Mouse (Mus musculus): Measurements from ENCODE around the gene Sox18.

Sox18 gene

GRCm38 (mm10) chr2:181680716-181681117, 9.3 kb upstream of the Sox18 start:
- no peak for DNase-seq (ENCODE audit: low read depth, low spot score)

- no peak for DNase-seq (ENCODE audit: low read depth, low spot score)
Observed at GRCm38 (mm10) chr2:181679951-181680715, 8.7 kb upstream of the Sox18 start, which contains the start of gene Tcea2. Gene Tcea2, plus strand, starts transcription at chr2:181680310.

DNA sequence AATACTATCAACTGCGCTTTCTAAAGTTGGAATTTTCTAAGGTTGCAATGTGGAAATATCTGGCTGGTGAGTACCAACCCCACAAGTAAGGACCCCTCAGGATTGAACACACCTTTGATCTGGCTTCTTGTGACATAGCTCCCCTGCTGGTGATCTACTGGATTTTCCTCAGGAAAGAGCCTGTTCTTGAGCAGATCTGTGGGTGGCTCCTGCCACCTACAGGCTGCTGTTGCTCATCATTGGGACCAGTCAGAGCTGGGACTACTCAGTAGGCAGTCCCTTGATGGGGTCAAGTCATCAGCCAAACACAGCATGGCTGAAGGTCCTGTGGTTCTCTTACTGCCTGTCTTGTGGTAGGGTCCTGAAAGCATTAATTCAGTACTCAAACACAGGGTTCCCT, 7.3 kb upstream of the Sox18 start:
- DNase-seq (ENCODE audit: low read depth, low spot score) = peak; percentile 50

GRCm38 (mm10) chr2:181677755-181678098, 6.3 kb upstream of the Sox18 start:
- DNase-seq (ENCODE audit: low read depth, low spot score) = no peak

DNA sequence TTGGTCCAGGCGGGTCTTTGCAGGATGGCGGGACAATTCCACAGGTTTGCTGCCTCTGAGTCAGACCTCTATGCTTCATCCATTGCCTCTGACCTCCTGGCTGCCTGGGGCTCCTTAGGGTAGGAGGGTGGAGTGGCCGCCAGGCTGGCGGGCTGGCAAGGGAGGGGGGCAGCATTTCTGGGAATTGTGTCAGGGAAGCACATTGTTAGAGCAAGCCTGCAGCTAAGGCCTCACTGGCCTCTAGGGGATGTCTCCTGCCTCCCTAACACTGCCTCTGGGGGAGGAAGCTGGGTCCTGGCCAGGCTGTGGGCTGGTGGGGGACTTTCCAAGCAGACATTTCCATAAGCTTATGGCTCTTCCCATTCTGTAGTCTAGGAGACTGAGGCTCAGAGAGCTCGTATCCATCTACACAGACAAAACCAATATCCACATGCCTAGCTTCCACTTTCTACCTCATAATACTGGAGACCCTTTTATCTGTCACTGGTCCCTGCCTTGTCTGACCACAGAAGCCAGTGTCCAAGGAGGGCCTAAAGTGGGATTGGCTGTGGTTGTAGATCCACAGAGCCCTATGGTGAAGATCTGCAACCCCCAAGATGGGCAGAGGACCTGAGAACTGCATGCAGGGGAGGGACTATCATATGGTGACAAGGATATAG, 5.8 kb upstream of the Sox18 start:
- no peak for DNase-seq (ENCODE audit: low read depth, low spot score)

- DNase-seq (ENCODE audit: low read depth, low spot score) = no peak
Observed at GRCm38 (mm10) chr2:181676424-181676823, 5.0 kb upstream of the Sox18 start.

DNA sequence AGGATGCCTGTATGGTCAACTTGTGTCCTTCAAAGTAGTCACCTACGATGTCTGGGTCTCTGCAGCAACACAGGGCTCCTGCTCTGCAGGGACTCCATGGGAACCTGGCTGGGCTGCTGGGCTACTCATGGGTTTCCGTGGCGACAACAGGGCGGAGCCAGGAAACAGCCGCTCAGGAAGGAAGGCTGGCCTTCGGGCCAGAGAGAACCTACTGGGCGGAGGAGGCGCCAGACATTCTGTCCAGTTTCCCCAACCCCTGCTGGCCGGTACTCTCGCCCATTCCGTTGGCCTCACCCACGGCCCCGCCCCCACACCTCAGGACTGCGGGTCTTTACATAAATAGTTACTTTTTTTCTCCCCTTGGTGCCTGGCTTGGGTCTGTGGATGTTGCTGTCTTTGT, 4.0 kb upstream of the Sox18 start:
- DNase-seq (ENCODE audit: low read depth, low spot score) = no peak

GRCm38 (mm10) chr2:181674934-181675333, 3.5 kb upstream of the Sox18 start:
- no peak for DNase-seq (ENCODE audit: low read depth, low spot score)

GRCm38 (mm10) chr2:181673501-181673900, 2.1 kb upstream of the Sox18 start:
- DNase-seq (ENCODE audit: low read depth, low spot score) = no peak

DNA sequence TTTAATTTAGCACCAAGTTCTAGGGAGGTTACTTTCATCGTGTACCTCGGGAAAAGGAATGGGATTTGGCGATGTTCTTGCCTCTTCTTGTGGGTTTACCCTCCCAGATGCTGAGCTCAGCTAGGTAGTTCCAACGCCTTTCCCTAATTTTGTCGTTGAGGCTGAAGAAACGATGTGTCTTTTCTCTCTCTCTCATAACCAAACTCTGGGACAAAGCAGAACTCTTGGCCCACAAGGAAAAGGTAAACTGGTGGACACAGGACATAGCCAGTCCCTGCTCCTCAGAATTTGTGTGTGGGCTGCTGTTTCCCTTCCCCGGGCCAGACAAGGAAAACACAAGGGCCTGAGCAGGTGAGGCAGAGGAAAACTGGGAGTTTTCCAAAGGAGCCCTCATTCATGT, 544 bp upstream of the Sox18 start:
- no peak for DNase-seq (ENCODE audit: low read depth, low spot score)

- no peak for DNase-seq (ENCODE audit: low read depth, low spot score)
Observed at GRCm38 (mm10) chr2:181670913-181671311, 528 bp downstream of the Sox18 start.

DNA sequence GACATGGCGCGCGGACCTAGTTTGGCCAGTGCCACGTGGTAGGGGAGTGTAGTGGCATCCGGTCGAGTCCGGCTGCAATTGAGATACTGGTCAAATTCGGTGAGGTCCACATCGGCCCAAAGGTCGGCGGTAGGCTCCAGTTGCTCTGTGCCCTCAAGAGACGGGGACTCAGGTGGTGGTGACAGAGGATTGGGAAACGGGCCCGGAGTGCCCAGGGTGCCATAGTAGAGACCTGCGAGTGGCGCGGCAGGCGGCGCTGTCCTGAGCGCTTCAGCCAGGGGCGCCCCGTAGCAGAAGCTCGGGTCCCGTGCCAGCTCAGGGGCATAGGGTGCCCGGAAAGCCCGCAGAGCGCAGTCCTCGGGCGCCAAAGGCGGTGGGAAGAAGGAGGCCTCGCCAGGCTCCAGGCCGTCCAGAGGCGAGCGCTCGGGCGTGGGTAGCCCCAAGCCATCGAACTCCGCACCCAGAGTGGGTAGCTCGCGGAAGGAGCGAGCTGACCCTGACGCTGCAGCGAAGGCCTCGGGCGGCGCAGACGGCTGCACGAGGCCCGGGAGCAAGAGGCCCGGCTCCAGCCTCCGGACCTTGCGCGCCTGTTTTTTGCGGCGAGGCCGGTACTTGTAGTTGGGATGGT, 1.0 kb downstream of the Sox18 start:
- no peak for DNase-seq (ENCODE audit: low read depth, low spot score)

DNA sequence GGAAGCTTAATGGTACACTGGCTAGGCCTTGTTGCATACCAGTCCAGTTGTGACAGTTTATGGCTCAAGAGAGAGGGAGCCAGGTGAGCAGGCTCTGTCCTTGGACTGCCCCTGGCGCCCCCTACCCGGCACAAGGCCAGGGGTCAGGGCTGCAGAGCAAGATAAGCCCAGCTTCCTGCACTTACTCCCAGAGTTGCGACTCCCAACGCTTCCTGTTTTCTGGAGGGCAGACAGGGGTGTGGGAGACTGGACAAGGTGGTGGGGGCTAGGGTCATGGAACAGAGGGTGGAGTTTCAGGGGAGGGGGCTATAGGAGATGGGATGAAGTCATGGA, 8.2 kb downstream of the Sox18 start:
- DNase-seq (ENCODE audit: low read depth, low spot score) = no peak

DNA sequence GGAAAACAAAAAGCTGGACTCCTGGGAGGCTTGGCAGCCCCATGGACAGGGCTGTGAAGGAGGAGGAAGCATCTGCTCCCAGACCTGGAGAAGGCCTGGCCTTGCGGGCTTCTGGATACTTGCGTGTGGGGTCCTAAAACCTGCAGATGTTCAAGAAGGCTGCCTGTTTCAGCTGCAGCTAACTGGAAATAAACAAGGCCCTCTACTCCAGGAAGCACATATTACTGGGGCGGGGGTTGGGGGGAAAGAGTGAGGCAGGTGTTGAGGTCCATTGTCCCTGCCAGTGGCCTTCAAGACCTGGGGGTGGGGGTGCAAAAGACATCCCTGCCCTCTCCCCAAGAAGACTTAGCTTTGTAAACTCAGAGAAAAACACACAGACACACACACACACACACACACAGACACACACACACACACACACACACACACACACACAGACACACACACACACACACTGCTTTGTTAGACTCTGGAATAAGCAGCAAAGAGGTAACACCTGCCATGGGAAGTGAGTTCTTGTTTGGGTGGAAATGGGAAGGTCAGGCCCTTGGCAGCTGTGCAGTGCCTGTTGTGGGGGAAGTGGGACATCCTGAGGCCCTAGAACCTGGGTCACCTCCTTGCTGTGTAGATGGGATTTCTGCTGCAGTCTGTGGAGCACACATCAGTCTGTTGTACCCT, 8.7 kb downstream of the Sox18 start:
- DNase-seq (ENCODE audit: low read depth, low spot score) = no peak

- DNase-seq (ENCODE audit: low read depth, low spot score) = no peak
Observed at GRCm38 (mm10) chr2:181659609-181660055, 11.8 kb downstream of the Sox18 start.

DNA sequence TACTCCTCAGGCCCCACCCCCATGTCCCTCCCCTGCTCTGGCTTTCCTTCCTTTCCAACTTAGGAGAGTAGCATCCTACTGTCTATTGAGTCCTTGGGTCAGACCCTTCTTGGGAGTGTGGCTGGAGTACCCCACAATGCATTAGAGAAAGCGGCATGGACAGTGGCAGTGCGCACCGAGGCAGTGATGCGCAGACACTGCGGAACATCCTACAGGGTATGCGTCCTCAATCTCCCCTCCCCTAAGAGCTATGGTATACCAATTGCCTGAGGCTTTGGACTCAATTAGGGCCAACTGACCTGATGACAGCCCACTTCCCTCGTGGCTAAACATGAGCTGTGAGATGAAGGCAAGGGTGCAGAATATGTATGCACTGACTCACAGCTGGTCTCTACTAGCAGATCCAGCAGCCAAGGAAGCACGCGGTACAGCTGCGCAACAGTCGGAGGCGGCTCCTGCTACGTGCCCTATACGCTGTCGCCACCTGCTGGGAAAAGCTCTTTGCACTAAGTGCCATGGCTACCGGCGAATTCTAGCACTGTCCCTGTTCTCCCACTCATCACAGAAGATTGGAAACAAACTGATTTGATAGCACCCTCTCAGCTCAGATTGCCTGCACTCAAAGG, 12.4 kb downstream of the Sox18 start:
- no peak for DNase-seq (ENCODE audit: low read depth, low spot score)

DNA sequence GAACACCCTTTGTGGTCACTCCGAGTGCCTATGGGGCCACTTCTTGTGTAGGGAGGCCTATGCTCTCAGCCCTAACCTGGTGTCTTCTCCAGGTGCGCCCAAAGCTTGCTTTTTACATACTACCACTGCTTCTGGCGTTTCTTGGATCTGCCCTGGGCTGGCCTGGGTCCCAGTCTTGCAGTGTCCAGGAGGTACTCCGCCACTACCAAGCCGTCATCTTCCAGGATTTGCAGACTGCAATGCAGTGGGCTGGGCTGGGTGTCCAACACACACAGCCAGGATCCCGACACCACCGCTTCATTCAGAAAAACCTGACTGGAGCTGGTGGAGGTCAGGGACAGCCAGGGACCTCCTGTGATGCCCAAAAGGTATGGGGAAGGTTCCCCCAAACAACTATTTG, 12.9 kb downstream of the Sox18 start:
- DNase-seq (ENCODE audit: low read depth, low spot score) = no peak

DNA sequence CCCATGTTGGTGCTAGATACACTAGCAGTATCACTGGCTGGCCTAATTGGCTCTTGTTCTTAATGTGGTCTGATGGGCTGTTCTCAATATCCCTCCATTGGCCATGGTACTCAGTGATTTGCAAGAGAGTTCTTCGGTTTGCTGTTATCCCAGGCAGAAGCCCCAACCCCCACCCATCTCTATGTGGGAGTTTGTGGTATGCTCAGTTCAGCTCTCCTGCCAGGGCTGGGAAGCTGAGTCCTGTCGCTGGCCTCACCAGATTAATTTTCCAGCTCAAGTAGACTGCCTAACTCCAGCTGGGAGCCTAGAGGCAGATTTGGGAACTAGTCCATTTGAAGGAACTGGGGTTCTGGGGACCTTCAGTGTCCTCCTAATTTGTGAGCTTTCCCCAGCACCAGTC, 14.0 kb downstream of the Sox18 start:
- no peak for DNase-seq (ENCODE audit: low read depth, low spot score)

DNA sequence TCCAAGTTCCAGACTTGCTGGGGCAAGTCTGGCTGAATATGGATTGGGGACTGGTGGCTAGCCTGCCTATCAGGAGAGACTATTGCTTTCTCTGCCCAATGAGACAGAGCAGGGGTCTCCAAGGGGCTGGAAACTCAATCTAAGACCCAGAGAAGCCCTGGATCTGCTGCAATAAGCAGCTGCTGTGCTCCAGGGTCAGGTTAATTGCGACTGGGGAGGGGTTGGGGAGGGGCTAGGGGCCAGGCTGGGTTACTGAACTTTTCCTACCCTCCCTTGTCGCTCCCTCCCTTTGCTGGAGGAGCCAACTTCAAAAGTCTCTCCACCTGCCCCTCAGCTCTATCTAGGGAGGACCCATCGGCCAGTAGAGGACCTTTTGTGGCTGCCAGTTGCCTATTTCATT, 14.7 kb downstream of the Sox18 start, which contains the start of gene Gm29797:
Gene Gm29797 (plus strand): TSS at position 301 of the 400 bp plus-strand sequence.
- no peak for DNase-seq (ENCODE audit: low read depth, low spot score)

DNA sequence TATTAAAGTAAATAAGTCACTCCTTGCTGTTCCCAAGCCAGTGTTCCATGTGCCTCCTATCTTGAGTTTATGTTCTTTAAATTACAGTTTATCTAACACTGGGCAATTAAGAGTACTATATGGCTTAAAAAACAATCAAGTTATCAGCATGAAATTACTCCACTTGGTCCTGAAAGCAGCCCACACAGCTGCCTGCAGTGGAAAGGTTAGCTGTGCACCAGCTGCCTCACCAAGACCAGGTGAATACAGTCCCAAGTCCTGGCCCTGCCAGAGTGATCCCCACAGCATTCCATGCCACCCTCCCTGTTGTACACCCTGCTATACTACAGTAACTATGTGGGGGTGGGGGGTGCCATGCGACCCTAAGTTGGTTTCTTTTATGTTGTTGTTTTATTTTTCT, 17.9 kb downstream of the Sox18 start:
- DNase-seq (ENCODE audit: low read depth, low spot score) = no peak

DNA sequence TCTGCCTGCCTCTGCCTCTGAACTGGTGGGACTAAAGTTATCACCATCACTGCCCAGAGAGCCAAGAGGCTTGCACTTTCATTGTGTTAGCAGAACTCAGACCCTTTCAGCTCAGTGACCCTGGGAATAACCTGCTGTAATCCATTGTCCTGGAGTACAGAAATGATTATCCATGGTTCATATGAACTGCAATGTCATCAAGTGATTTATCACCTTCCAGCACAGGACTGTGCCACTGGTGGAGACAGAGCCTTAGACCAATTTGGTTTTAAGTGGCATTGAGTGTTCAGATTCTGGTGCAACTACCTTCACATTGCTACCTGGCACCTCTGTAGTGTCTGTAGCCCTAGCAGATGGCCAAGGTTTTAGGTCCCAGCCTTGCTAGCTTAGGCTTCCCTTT, 18.4 kb downstream of the Sox18 start:
- DNase-seq (ENCODE audit: low read depth, low spot score) = no peak

DNA sequence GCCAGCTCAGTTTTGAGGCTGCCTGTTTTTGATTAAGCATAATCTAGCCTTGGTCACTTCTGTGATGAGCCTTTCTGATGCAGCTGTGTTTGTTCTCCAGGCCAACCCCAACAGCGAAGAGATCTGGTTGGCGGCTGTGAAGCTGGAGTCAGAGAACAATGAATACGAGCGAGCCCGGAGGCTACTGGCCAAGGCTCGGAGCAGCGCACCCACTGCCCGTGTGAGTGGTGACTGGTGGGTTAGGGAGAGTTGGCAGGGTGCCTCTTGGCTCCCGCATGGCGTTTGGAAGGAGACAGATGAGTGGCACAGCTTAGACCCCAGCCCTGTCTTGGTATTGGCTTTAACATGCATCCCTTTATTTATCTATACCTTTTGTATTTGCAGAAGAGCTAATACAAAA, 22.5 kb downstream of the Sox18 start:
- DNase-seq (ENCODE audit: low read depth, low spot score) = no peak

All from retina, adult 2 months (tissue).